Mouse (Mus musculus): Measurements from ENCODE around the gene Gm17359. TPM values are rescaled to one million over a fixed set of nuclear protein-coding genes. Genes with fewer than 3 reads are reported as not detected.

Gene Gm17359
- polyA plus RNA-seq, 1 experiment from 2014 or later, result not detected

DNA sequence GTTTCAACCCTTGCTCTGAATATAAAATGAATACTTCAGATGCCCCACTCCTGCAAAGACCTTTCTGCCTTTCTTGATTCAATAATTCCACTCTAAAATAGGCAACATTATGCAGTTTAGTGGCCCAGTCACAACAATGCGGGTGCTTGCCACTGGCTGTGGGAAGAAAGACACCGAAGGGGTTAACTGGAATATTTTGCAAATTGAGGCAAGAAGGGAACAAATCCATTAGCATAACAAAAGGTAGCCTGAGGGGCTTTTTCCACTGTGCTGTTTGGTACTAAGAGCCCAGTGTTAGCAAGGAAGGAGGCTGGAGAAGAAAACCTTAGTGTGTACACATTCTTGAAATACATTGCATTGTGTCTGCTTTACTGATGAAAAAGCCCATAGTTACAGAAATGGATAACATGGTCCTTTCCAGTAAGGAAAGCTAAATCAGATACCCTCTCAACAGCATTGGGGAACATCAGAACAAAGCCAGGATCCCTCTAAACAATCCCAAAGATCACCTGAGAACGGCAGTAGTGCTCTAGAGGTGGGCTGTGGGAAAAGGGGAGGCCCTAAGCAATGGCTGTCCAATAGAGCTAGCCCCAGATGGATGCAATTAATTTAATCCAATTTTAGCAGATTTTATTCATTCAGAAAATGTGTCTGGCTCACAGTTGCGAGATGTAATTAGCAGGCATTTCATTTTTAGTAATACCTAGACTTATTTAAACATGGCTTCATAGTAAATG lies 80.7 kb downstream of the Gm17359 start:
- H3K4me1 ChIP-seq (replicated peaks), result no peaks in the 10 kb centered on the region
- H3K9me3 ChIP-seq (replicated peaks), result no peaks in the 10 kb centered on the region
- 64% methylated on average over 4 of the region's 4 CpGs for WGBS
- H3K27ac ChIP-seq (ENCODE audit: poor library complexity, severe bottlenecking), result no peak overlapping the region
- no peaks in the 10 kb centered on the region for H3K36me3 ChIP-seq
- H3K9ac ChIP-seq, result no peak overlapping the region
- no peak overlapping the region for H3K4me2 ChIP-seq
- H3K27me3 ChIP-seq (replicated peaks), result no peaks in the 10 kb centered on the region
- no peak for ATAC-seq (ENCODE audit: insufficient number of reproducible peaks, low FRiP score)
- H3K4me3 ChIP-seq, result no peak overlapping the region

- no peak for ATAC-seq (ENCODE audit: insufficient number of reproducible peaks, low FRiP score)
- Histone ChIP-seq H3K27me3 (replicated peaks) (no peaks in the 10 kb centered on the region), H3K9me3 (replicated peaks) (no peaks in the 10 kb centered on the region), H3K4me3 (no peak overlapping the region), H3K9ac (no peak overlapping the region), H3K4me2 (no peak overlapping the region), H3K27ac (ENCODE audit: poor library complexity, severe bottlenecking) (no peak overlapping the region), H3K4me1 (replicated peaks) (no peaks in the 10 kb centered on the region), H3K36me3 (no peaks in the 10 kb centered on the region)
- WGBS, result 88% methylated on average over 14 of the region's 14 CpGs
Observed at GRCm38 (mm10) chr3:79418921-79419320, 82.5 kb downstream of the Gm17359 start.

GRCm38 (mm10) chr3:79425441-79425840 lies 89.0 kb downstream of the Gm17359 start:
- Histone ChIP-seq H3K4me1 (replicated peaks) (no peaks in the 10 kb centered on the region), H3K9ac (no peak overlapping the region), H3K4me2 (no peak overlapping the region), H3K9me3 (replicated peaks) (no peaks in the 10 kb centered on the region), H3K27me3 (replicated peaks) (no peaks in the 10 kb centered on the region), H3K36me3 (no peaks in the 10 kb centered on the region), H3K27ac (ENCODE audit: poor library complexity, severe bottlenecking) (no peak overlapping the region), H3K4me3 (no peak overlapping the region)
- 76% methylated on average over 1 of the region's 1 CpGs for WGBS
- ATAC-seq (ENCODE audit: insufficient number of reproducible peaks, low FRiP score), result no peak

GRCm38 (mm10) chr3:79433593-79433992 lies 97.1 kb downstream of the Gm17359 start:
- no peak for ATAC-seq (ENCODE audit: insufficient number of reproducible peaks, low FRiP score)
- no peaks in the 10 kb centered on the region for H3K4me1 ChIP-seq (replicated peaks)
- H3K9ac ChIP-seq, result no peak overlapping the region
- no peak overlapping the region for H3K4me2 ChIP-seq
- H3K9me3 ChIP-seq (replicated peaks), result no peaks in the 10 kb centered on the region
- H3K27ac ChIP-seq (ENCODE audit: poor library complexity, severe bottlenecking), result no peak overlapping the region
- H3K36me3 ChIP-seq, result no peaks in the 10 kb centered on the region
- H3K4me3 ChIP-seq, result no peak overlapping the region
- H3K27me3 ChIP-seq (replicated peaks), result no peaks in the 10 kb centered on the region

- 76% methylated on average over 9 of the region's 9 CpGs for WGBS
- Histone ChIP-seq H3K27me3 (replicated peaks) (no peaks in the 10 kb centered on the region), H3K27ac (ENCODE audit: poor library complexity, severe bottlenecking) (no peak overlapping the region), H3K9ac (no peak overlapping the region), H3K9me3 (replicated peaks) (no peaks in the 10 kb centered on the region), H3K4me1 (replicated peaks) (no peaks in the 10 kb centered on the region), H3K36me3 (no peaks in the 10 kb centered on the region), H3K4me2 (no peak overlapping the region), H3K4me3 (no peak overlapping the region)
- no peak for ATAC-seq (ENCODE audit: insufficient number of reproducible peaks, low FRiP score)
Observed at GRCm38 (mm10) chr3:79434436-79434835, 98.0 kb downstream of the Gm17359 start.

- H3K4me2 ChIP-seq, result no peak overlapping the region
- no peaks in the 10 kb centered on the region for H3K27me3 ChIP-seq (replicated peaks)
- no peak overlapping the region for H3K9ac ChIP-seq
- H3K36me3 ChIP-seq, result no peaks in the 10 kb centered on the region
- no peaks in the 10 kb centered on the region for H3K4me1 ChIP-seq (replicated peaks)
- H3K27ac ChIP-seq (ENCODE audit: poor library complexity, severe bottlenecking), result no peak overlapping the region
- no peak overlapping the region for H3K4me3 ChIP-seq
- no peak for ATAC-seq (ENCODE audit: insufficient number of reproducible peaks, low FRiP score)
- no peaks in the 10 kb centered on the region for H3K9me3 ChIP-seq (replicated peaks)
- WGBS, result 56% methylated on average over 5 of the region's 5 CpGs
Observed at GRCm38 (mm10) chr3:79434985-79435384, 98.5 kb downstream of the Gm17359 start.

DNA sequence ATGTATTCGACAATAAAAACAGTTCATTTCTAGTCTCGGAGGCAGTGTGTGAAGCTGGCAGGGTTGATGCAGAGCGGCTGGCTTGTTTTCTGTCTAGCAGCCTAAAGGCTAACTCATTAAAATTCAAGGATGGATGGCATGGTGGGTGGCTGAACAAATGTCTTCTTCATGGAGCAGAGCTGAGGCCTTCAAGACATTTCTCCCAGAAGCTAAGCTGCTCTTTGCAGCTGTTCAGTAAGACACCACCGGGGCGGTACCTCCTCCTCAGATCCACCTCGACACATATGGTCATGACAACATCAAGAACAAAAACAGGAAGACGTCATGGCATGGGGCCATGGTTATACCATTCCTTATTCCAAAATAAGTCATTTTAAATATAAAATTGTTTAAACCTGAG lies 99.7 kb downstream of the Gm17359 start:
- Histone ChIP-seq H3K4me3 (no peak overlapping the region), H3K4me2 (no peak overlapping the region), H3K9ac (no peak overlapping the region), H3K36me3 (no peaks in the 10 kb centered on the region), H3K27me3 (replicated peaks) (no peaks in the 10 kb centered on the region), H3K9me3 (replicated peaks) (no peaks in the 10 kb centered on the region), H3K27ac (ENCODE audit: poor library complexity, severe bottlenecking) (no peak overlapping the region), H3K4me1 (replicated peaks) (no peaks in the 10 kb centered on the region)
- no peak for ATAC-seq (ENCODE audit: insufficient number of reproducible peaks, low FRiP score)
- 86% methylated on average over 7 of the region's 7 CpGs for WGBS

DNA sequence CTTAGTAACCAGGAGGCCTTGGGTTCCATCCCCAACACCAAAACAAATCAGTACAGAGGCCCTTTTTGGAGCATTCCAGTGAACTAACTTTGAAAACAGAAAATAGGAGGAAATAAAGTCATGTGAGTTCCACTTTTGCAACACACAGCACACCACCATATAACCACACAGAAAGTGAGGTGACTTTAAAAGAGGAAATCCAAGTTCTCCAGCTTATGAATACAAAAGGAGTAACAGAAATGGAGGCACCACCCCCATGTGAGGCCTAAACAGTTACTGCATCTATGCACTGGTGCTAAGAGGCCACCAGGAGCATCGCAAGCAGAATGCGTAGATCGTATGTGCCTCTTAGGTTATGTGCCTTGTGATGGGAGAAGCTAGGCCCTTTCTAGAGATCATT lies 101.8 kb downstream of the Gm17359 start:
- Histone ChIP-seq H3K9ac (no peak overlapping the region), H3K36me3 (no peaks in the 10 kb centered on the region), H3K27ac (ENCODE audit: poor library complexity, severe bottlenecking) (no peak overlapping the region), H3K4me3 (no peak overlapping the region), H3K4me1 (replicated peaks) (no peaks in the 10 kb centered on the region), H3K9me3 (replicated peaks) (no peaks in the 10 kb centered on the region), H3K27me3 (replicated peaks) (no peaks in the 10 kb centered on the region), H3K4me2 (no peak overlapping the region)
- 90% methylated on average over 3 of the region's 3 CpGs for WGBS
- ATAC-seq (ENCODE audit: insufficient number of reproducible peaks, low FRiP score), result no peak

DNA sequence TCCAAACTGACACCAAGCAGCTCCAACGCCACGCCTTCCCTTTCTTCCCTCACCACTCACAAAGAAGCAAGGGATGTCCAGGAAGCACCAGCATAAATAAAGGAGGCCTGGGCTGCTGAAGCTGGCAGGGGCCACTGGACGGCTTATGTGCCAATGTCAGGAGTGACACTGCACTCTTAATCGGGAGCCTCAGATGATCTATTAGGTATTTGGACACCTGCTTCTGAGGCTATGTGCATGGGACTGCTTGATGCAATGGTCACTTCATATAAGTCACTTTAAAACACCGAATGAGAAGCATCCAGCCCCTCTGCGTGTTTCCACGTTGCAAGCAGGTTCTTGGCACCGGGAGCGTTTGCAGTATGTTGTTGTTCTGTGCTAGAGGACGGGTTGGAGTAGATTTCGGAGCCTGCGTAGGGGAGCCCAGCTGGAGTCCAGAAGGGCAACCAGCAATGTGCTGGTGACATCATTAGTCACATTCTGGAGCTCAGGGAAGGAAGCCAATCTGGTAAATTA lies 104.6 kb downstream of the Gm17359 start:
- Histone ChIP-seq H3K9me3 (replicated peaks) (peaks cover 4% of the 10 kb centered on the region; the same call in 1 of the 2 replicates), H3K9ac (no peak overlapping the region), H3K4me3 (no peak overlapping the region), H3K4me1 (replicated peaks) (no peaks in the 10 kb centered on the region), H3K4me2 (no peak overlapping the region), H3K36me3 (no peaks in the 10 kb centered on the region), H3K27me3 (replicated peaks) (no peaks in the 10 kb centered on the region), H3K27ac (ENCODE audit: poor library complexity, severe bottlenecking) (no peak overlapping the region)
- WGBS, result 79% methylated on average over 12 of the region's 12 CpGs
- no peak for ATAC-seq (ENCODE audit: insufficient number of reproducible peaks, low FRiP score)

DNA sequence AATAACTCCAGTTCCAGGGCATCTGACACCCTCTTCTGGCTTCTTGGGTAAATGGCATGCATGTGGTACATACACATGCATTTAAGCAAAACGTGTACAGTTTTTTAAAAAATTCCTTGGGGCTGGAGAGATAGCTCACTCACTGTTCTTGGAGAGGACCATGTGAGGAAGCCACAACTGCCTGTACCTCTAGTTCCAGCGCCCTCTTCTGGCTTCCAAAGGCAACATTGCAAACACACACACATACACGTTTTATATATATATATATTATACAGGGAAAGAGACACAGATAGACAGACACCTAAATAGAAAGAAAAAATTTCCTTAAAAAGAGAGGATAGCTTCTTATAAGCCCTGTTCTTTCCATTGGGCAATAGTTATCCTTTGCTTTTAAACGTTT lies 107.4 kb downstream of the Gm17359 start:
- no peak overlapping the region for H3K4me3 ChIP-seq
- WGBS, result 54% methylated on average over 4 of the region's 4 CpGs
- no peaks in the 10 kb centered on the region for H3K36me3 ChIP-seq
- H3K4me2 ChIP-seq, result no peak overlapping the region
- H3K4me1 ChIP-seq (replicated peaks), result no peaks in the 10 kb centered on the region
- H3K9me3 ChIP-seq (replicated peaks), result peaks cover 4% of the 10 kb centered on the region; the same call in 1 of the 2 replicates
- no peak for ATAC-seq (ENCODE audit: insufficient number of reproducible peaks, low FRiP score)
- no peak overlapping the region for H3K9ac ChIP-seq
- H3K27ac ChIP-seq (ENCODE audit: poor library complexity, severe bottlenecking), result no peak overlapping the region
- no peaks in the 10 kb centered on the region for H3K27me3 ChIP-seq (replicated peaks)

- Histone ChIP-seq H3K27ac (ENCODE audit: poor library complexity, severe bottlenecking) (no peak overlapping the region), H3K4me3 (no peak overlapping the region), H3K9ac (no peak overlapping the region), H3K9me3 (replicated peaks) (peaks cover 4% of the 10 kb centered on the region; the same call in 1 of the 2 replicates), H3K27me3 (replicated peaks) (no peaks in the 10 kb centered on the region), H3K4me2 (no peak overlapping the region), H3K4me1 (replicated peaks) (no peaks in the 10 kb centered on the region), H3K36me3 (no peaks in the 10 kb centered on the region)
- WGBS, result 59% methylated on average over 8 of the region's 8 CpGs
- ATAC-seq (ENCODE audit: insufficient number of reproducible peaks, low FRiP score), result no peak
Observed at GRCm38 (mm10) chr3:79445041-79445440, 108.6 kb downstream of the Gm17359 start.

- no peak overlapping the region for H3K4me3 ChIP-seq
- no peaks in the 10 kb centered on the region for H3K27me3 ChIP-seq (replicated peaks)
- no peak overlapping the region for H3K9ac ChIP-seq
- H3K4me2 ChIP-seq, result no peak overlapping the region
- no peak for ATAC-seq (ENCODE audit: insufficient number of reproducible peaks, low FRiP score)
- no peak overlapping the region for H3K27ac ChIP-seq (ENCODE audit: poor library complexity, severe bottlenecking)
- H3K9me3 ChIP-seq (replicated peaks), result peaks cover 4% of the 10 kb centered on the region; the same call in 1 of the 2 replicates
- H3K4me1 ChIP-seq (replicated peaks), result no peaks in the 10 kb centered on the region
- WGBS, result 87% methylated on average over 4 of the region's 4 CpGs
- H3K36me3 ChIP-seq, result no peaks in the 10 kb centered on the region
Observed at GRCm38 (mm10) chr3:79446124-79446523, 109.7 kb downstream of the Gm17359 start.
